Mouse (Mus musculus) lung, adult 18-20 months (tissue): ENCODE measurements around the gene Astl.

Source experiments
- DNase-seq, 2 experiments: peaks; one replicate each; pipeline ENCODE4 v3.0.0; 2022; ENCODE audit warnings: mixed read lengths in 2 of 2

Astl gene

GRCm38 (mm10) chr2:127324456-127324855 is 14.0 kb upstream of the Astl start:
- no peak for DNase-seq

- DNase-seq: no peak
These were observed 10.2 kb upstream of the Astl start for GRCm38 (mm10) chr2:127328090-127328851.

GRCm38 (mm10) chr2:127332807-127333570 is 5.5 kb upstream of the Astl start:
- DNase-seq: no peak

- no peak for DNase-seq
These were observed 4.4 kb upstream of the Astl start for GRCm38 (mm10) chr2:127333945-127334603.

- peak in 1 of 2 experiments; percentile 38 for DNase-seq
These were observed 3.3 kb upstream of the Astl start for GRCm38 (mm10) chr2:127335078-127335541.

GRCm38 (mm10) chr2:127335767-127336496 is 2.5 kb upstream of the Astl start, which contains the start of gene Dusp2:
Gene Dusp2 (plus strand): TSS chr2:127336159.
- DNase-seq: peak; percentile 81 to 83

- no peak for DNase-seq
These were observed 2.0 kb upstream of the Astl start for GRCm38 (mm10) chr2:127336497-127336832.

- no peak for DNase-seq
These were observed 1.6 kb upstream of the Astl start for GRCm38 (mm10) chr2:127336885-127337284.

GRCm38 (mm10) chr2:127337531-127337930 is 908 bp upstream of the Astl start:
- DNase-seq: no peak

- no peak for DNase-seq
These were observed 427 bp upstream of the Astl start for GRCm38 (mm10) chr2:127338012-127338411.

- no peak for DNase-seq
These were observed 394 bp downstream of the Astl start for GRCm38 (mm10) chr2:127338833-127339232.

GRCm38 (mm10) chr2:127339262-127339661 is 823 bp downstream of the Astl start:
- DNase-seq: no peak

- DNase-seq: peak; percentile 28 to 40
These were observed 2.7 kb downstream of the Astl start for GRCm38 (mm10) chr2:127341159-127341558.

- DNase-seq: no peak
These were observed 7.9 kb downstream of the Astl start for GRCm38 (mm10) chr2:127346334-127346733.

GRCm38 (mm10) chr2:127347147-127347985 is 8.9 kb downstream of the Astl start:
- DNase-seq: no peak

- DNase-seq: no peak
These were observed 15.4 kb downstream of the Astl start for GRCm38 (mm10) chr2:127353881-127354280.

GRCm38 (mm10) chr2:127362459-127363281 is 24.2 kb downstream of the Astl start, which contains the start of gene Adra2b:
Gene Adra2b (plus strand): TSS chr2:127363208.
- DNase-seq: peak; percentile 70 to 78

GRCm38 (mm10) chr2:127363282-127363652 is 24.8 kb downstream of the Astl start:
- DNase-seq: no peak

- no peak for DNase-seq
These were observed 25.3 kb downstream of the Astl start for GRCm38 (mm10) chr2:127363696-127364095.

- no peak for DNase-seq
These were observed 26.0 kb downstream of the Astl start for GRCm38 (mm10) chr2:127364452-127364851.
